Mouse (Mus musculus) myocyte (in vitro differentiated cells): ENCODE data around the gene Kat2b.

Source experiments
- CEBPB ChIP-seq: IDR thresholded peaks from 2 replicates; pipeline ENCODE4 v1.6.1; 2011; ENCODE audit warnings: mild to moderate bottlenecking, moderate library complexity; ENCODE audit not compliant: poor library complexity, insufficient read depth, severe bottlenecking
- E2F4 ChIP-seq: IDR thresholded peaks from one replicate; pipeline ENCODE4 v1.6.1; 2011; ENCODE audit warnings: mild to moderate bottlenecking, control low read depth, moderate library complexity; ENCODE audit not compliant: insufficient read depth
- MAX ChIP-seq: IDR thresholded peaks from one replicate; pipeline ENCODE4 v1.6.1; 2011; ENCODE audit warnings: low read depth, mild to moderate bottlenecking, control low read depth
- MYOD1 ChIP-seq, 3 experiments: IDR thresholded peaks; one replicate each; pipeline ENCODE4 v1.6.1; 2011; ENCODE audit warnings: control low read depth in 2 of 3, low read depth in 2 of 3, mild to moderate bottlenecking in 2 of 3, moderate library complexity in 1 of 3; ENCODE audit not compliant: insufficient read length in 2 of 3, control insufficient read depth in 1 of 3
- MYOG ChIP-seq, 3 experiments: IDR thresholded peaks; one replicate each; pipeline ENCODE4 v1.6.1; 2011; ENCODE audit warnings: control low read depth in 2 of 3, low read depth in 2 of 3, mild to moderate bottlenecking in 2 of 3; ENCODE audit not compliant: insufficient read length in 2 of 3, control insufficient read depth in 1 of 3, insufficient read depth in 1 of 3
- POLR2A ChIP-seq: IDR thresholded peaks from one replicate; pipeline ENCODE4 v1.6.1; 2011; ENCODE audit warnings: low read depth, mild to moderate bottlenecking, control low read depth, moderate library complexity; ENCODE audit not compliant: insufficient read length
- POLR2AphosphoS2 ChIP-seq: IDR thresholded peaks from one replicate; pipeline ENCODE4 v1.6.1; 2011; ENCODE audit warnings: low read depth, control low read depth; ENCODE audit not compliant: insufficient read length
- SRF ChIP-seq: IDR thresholded peaks from one replicate; pipeline ENCODE4 v1.6.1; 2011; ENCODE audit warnings: low read depth; ENCODE audit not compliant: control insufficient read depth, insufficient read length
- TCF12 ChIP-seq: IDR thresholded peaks from one replicate; pipeline ENCODE4 v1.6.1; 2011; ENCODE audit warnings: mild to moderate bottlenecking, control low read depth; ENCODE audit not compliant: poor library complexity, insufficient read depth, severe bottlenecking
- TCF3 ChIP-seq: IDR thresholded peaks from one replicate; pipeline ENCODE4 v1.6.1; 2011; ENCODE audit warnings: low read depth, control low read depth; ENCODE audit not compliant: insufficient read length
- USF1 ChIP-seq: IDR thresholded peaks from one replicate; pipeline ENCODE4 v1.6.1; 2011; ENCODE audit warnings: low read depth, mild to moderate bottlenecking, control low read depth, moderate library complexity

DNA sequence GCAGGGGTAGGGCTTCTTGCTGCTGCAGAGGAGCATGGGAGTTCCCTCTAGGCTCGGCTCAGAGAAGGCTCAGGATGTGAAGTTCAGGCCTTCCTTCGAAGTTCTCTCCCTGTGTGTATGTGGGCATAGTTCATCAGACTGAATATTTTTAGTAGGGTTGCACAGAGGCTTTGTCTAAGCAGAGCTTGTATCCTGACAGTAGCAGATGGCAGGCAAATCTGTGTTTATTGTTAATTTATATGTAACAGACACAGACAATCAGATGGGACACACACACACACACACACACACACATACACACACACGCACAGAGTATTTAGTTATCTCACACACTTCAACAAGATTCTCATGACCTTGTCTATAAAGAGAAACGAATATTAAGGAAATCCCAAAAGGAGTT, 87.9 kb downstream of the Kat2b start:
- TF ChIP-seq MYOG (IDR thresholded peaks at IDR 0.05; ENCODE audit: control insufficient read depth in 1 of 3, insufficient read depth in 1 of 3, insufficient read length in 2 of 3, low read depth in 2 of 3) (no peak), TCF12 (no peak), E2F4 (no peak), MAX (no peak), POLR2A (no peak), MYOD1 (IDR thresholded peaks at IDR 0.05; ENCODE audit: control insufficient read depth in 1 of 3, insufficient read length in 2 of 3, low read depth in 2 of 3) (no peak), POLR2AphosphoS2 (no peak), USF1 (no peak), TCF3 (no peak), SRF (no peak), CEBPB (no peak)
